Mouse (Mus musculus) cerebellum, adult 9-10 months (tissue): Measurements from ENCODE around the gene Pah.

Source experiments
- DNase-seq: peaks from one replicate; pipeline ENCODE4 v3.0.0; 2022

Pah gene

GRCm38 (mm10) chr10:87508581-87508980, 13.0 kb upstream of the Pah start:
- no peak for DNase-seq

- no peak for DNase-seq
These were observed 8.5 kb upstream of the Pah start for GRCm38 (mm10) chr10:87513052-87513451.

- no peak for DNase-seq
These were observed 3.0 kb upstream of the Pah start for GRCm38 (mm10) chr10:87518585-87518984.

- no peak for DNase-seq
These were observed 1.0 kb upstream of the Pah start for GRCm38 (mm10) chr10:87520401-87521116.

GRCm38 (mm10) chr10:87534172-87534571, 12.6 kb downstream of the Pah start:
- no peak for DNase-seq

GRCm38 (mm10) chr10:87545759-87546158, 24.2 kb downstream of the Pah start:
- no peak for DNase-seq

- no peak for DNase-seq
These were observed 25.0 kb downstream of the Pah start for GRCm38 (mm10) chr10:87546299-87547234.

- peak; percentile 49 for DNase-seq
These were observed 31.1 kb downstream of the Pah start for GRCm38 (mm10) chr10:87552726-87553125.

- no peak for DNase-seq
These were observed 34.8 kb downstream of the Pah start for GRCm38 (mm10) chr10:87556441-87556840.

GRCm38 (mm10) chr10:87563818-87564217, 42.2 kb downstream of the Pah start:
- peak; percentile 10 for DNase-seq

- DNase-seq, result no peak
These were observed 44.1 kb downstream of the Pah start for GRCm38 (mm10) chr10:87565712-87566111.

GRCm38 (mm10) chr10:87572500-87572899, 50.9 kb downstream of the Pah start:
- no peak for DNase-seq

GRCm38 (mm10) chr10:87586696-87587095, 65.1 kb downstream of the Pah start:
- DNase-seq, result no peak

GRCm38 (mm10) chr10:87593916-87594315, 72.3 kb downstream of the Pah start:
- DNase-seq, result no peak

- DNase-seq, result peak; percentile 16
These were observed 74.9 kb downstream of the Pah start for GRCm38 (mm10) chr10:87596361-87597074.

- no peak for DNase-seq
These were observed 75.6 kb downstream of the Pah start for GRCm38 (mm10) chr10:87597075-87597677.

- DNase-seq, result no peak
These were observed 80.6 kb downstream of the Pah start for GRCm38 (mm10) chr10:87602151-87602550.

GRCm38 (mm10) chr10:87625196-87625595, 103.6 kb downstream of the Pah start:
- no peak for DNase-seq
